Mouse (Mus musculus): ENCODE measurements around the gene Cgnl1.

- no peak for TF ChIP-seq USF1 (IDR thresholded peaks at IDR 0.05; ENCODE audit: low read depth, low read length)
- no peak for TF ChIP-seq POLR2AphosphoS2 (IDR thresholded peaks at IDR 0.05; ENCODE audit: low read depth, low read length)
- no peak for TF ChIP-seq TCF12 (IDR thresholded peaks at IDR 0.05; ENCODE audit: low read depth, low read length)
- TF ChIP-seq CTCF (conservative IDR thresholded peaks at IDR 0.05 in 1 of 2, IDR thresholded peaks at IDR 0.05 in 1 of 2; ENCODE audit: low read depth in 2 of 2, low read length in 2 of 2) = no peak
- TF ChIP-seq SIN3A (IDR thresholded peaks at IDR 0.05; ENCODE audit: low read length) = no peak
- no peak for TF ChIP-seq JUND (conservative IDR thresholded peaks at IDR 0.05; ENCODE audit: low read depth, low read length)
- no peak for TF ChIP-seq NELFE (IDR thresholded peaks at IDR 0.05; ENCODE audit: low read depth, low read length)
- no peak for TF ChIP-seq CHD2 (IDR thresholded peaks at IDR 0.05; ENCODE audit: low read length)
- no peak for TF ChIP-seq POLR2A (IDR thresholded peaks at IDR 0.05; ENCODE audit: low read depth, low read length)
- no peak for TF ChIP-seq ZKSCAN1 (IDR thresholded peaks at IDR 0.05; ENCODE audit: borderline replicate concordance, low read depth, low read length)
- TF ChIP-seq ZC3H11A (IDR thresholded peaks at IDR 0.05; ENCODE audit: low read depth, low read length) = no peak
- no peak for TF ChIP-seq HCFC1 (IDR thresholded peaks at IDR 0.05; ENCODE audit: low read depth, low read length)
- no peak for TF ChIP-seq MAZ (IDR thresholded peaks at IDR 0.05; ENCODE audit: low read depth, low read length)
- TF ChIP-seq MAX (IDR thresholded peaks at IDR 0.05; ENCODE audit: low read length) = no peak
These were observed 8.1 kb downstream of the Cgnl1 start for GRCm38 (mm10) chr9:71763273-71763672.
